Mouse (Mus musculus): ENCODE results near the gene Tiparp. TPM values are rescaled to one million over a fixed set of nuclear protein-coding genes. Genes with fewer than 3 reads are reported as not detected.

The Tiparp gene
- polyA plus RNA-seq, 1 experiment from 2014 or later: 33.9 TPM

GRCm38 (mm10) chr3:65562694-65563093 lies 34.5 kb downstream of the Tiparp start:
- WGBS (ENCODE audit: insufficient replicate concordance): 81% methylated on average over 3 of the region's 3 CpGs
- Histone ChIP-seq H3K36me3 (ENCODE audit: control insufficient read depth, insufficient read depth, low read length) (no peaks in the 10 kb centered on the region), H3K4me3 (ENCODE audit: low read depth, low read length) (no peak overlapping the region), H3K4me2 (no peak overlapping the region), H3K27me3 (ENCODE audit: control insufficient read depth, insufficient read depth, low read length) (no peaks in the 10 kb centered on the region), H3K4me1 (ENCODE audit: control insufficient read depth, insufficient read depth, low read length) (peaks cover 14% of the 10 kb centered on the region), H3K9ac (ENCODE audit: low read depth, low read length) (no peak overlapping the region), H3K27ac (ENCODE audit: low read depth, low read length) (no peak overlapping the region), H3K9me3 (replicated peaks; ENCODE audit: control insufficient read depth, low read length) (no peaks in the 10 kb centered on the region)
- ATAC-seq (replicated peaks; ENCODE audit: insufficient number of reproducible peaks, low FRiP score, low TSS enrichment): no peak

- no peak overlapping the region for H3K9ac ChIP-seq (ENCODE audit: low read depth, low read length)
- 34% methylated on average over 6 of the region's 6 CpGs for WGBS (ENCODE audit: insufficient replicate concordance)
- no peak for ATAC-seq (replicated peaks; ENCODE audit: insufficient number of reproducible peaks, low FRiP score, low TSS enrichment)
- H3K27me3 ChIP-seq (ENCODE audit: control insufficient read depth, insufficient read depth, low read length): no peaks in the 10 kb centered on the region
- H3K4me2 ChIP-seq: no peak overlapping the region
- no peak overlapping the region for H3K4me3 ChIP-seq (ENCODE audit: low read depth, low read length)
- peaks cover 11% of the 10 kb centered on the region for H3K4me1 ChIP-seq (ENCODE audit: control insufficient read depth, insufficient read depth, low read length)
- no peaks in the 10 kb centered on the region for H3K36me3 ChIP-seq (ENCODE audit: control insufficient read depth, insufficient read depth, low read length)
- no peaks in the 10 kb centered on the region for H3K9me3 ChIP-seq (replicated peaks; ENCODE audit: control insufficient read depth, low read length)
- no peak overlapping the region for H3K27ac ChIP-seq (ENCODE audit: low read depth, low read length)
These were observed 35.9 kb downstream of the Tiparp start for GRCm38 (mm10) chr3:65563926-65564624.

GRCm38 (mm10) chr3:65565632-65566300 lies 37.6 kb downstream of the Tiparp start:
- WGBS (ENCODE audit: insufficient replicate concordance): 55% methylated on average over 9 of the region's 9 CpGs
- Histone ChIP-seq H3K27ac (ENCODE audit: low read depth, low read length) (no peak overlapping the region), H3K4me3 (ENCODE audit: low read depth, low read length) (no peak overlapping the region), H3K36me3 (ENCODE audit: control insufficient read depth, insufficient read depth, low read length) (no peaks in the 10 kb centered on the region), H3K4me1 (ENCODE audit: control insufficient read depth, insufficient read depth, low read length) (peaks cover 15% of the 10 kb centered on the region), H3K9me3 (replicated peaks; ENCODE audit: control insufficient read depth, low read length) (no peaks in the 10 kb centered on the region), H3K27me3 (ENCODE audit: control insufficient read depth, insufficient read depth, low read length) (no peaks in the 10 kb centered on the region), H3K9ac (ENCODE audit: low read depth, low read length) (no peak overlapping the region), H3K4me2 (no peak overlapping the region)
- no peak for ATAC-seq (replicated peaks; ENCODE audit: insufficient number of reproducible peaks, low FRiP score, low TSS enrichment)

- no peak for ATAC-seq (replicated peaks; ENCODE audit: insufficient number of reproducible peaks, low FRiP score, low TSS enrichment)
- no peaks in the 10 kb centered on the region for H3K27me3 ChIP-seq (ENCODE audit: control insufficient read depth, insufficient read depth, low read length)
- H3K27ac ChIP-seq (ENCODE audit: low read depth, low read length): no peak overlapping the region
- H3K9me3 ChIP-seq (replicated peaks; ENCODE audit: control insufficient read depth, low read length): no peaks in the 10 kb centered on the region
- no peaks in the 10 kb centered on the region for H3K36me3 ChIP-seq (ENCODE audit: control insufficient read depth, insufficient read depth, low read length)
- H3K4me2 ChIP-seq: no peak overlapping the region
- H3K4me3 ChIP-seq (ENCODE audit: low read depth, low read length): no peak overlapping the region
- no peak overlapping the region for H3K9ac ChIP-seq (ENCODE audit: low read depth, low read length)
- H3K4me1 ChIP-seq (ENCODE audit: control insufficient read depth, insufficient read depth, low read length): peaks cover 11% of the 10 kb centered on the region; the same call in 1 of the 2 replicates
These were observed 41.7 kb downstream of the Tiparp start for GRCm38 (mm10) chr3:65569941-65570340.

- Histone ChIP-seq H3K4me1 (ENCODE audit: control insufficient read depth, insufficient read depth, low read length) (peaks cover 11% of the 10 kb centered on the region; the same call in 1 of the 2 replicates), H3K4me2 (no peak overlapping the region), H3K4me3 (ENCODE audit: low read depth, low read length) (no peak overlapping the region), H3K36me3 (ENCODE audit: control insufficient read depth, insufficient read depth, low read length) (no peaks in the 10 kb centered on the region), H3K9me3 (replicated peaks; ENCODE audit: control insufficient read depth, low read length) (no peaks in the 10 kb centered on the region), H3K9ac (ENCODE audit: low read depth, low read length) (no peak overlapping the region), H3K27ac (ENCODE audit: low read depth, low read length) (no peak overlapping the region), H3K27me3 (ENCODE audit: control insufficient read depth, insufficient read depth, low read length) (no peaks in the 10 kb centered on the region)
- ATAC-seq (replicated peaks; ENCODE audit: insufficient number of reproducible peaks, low FRiP score, low TSS enrichment): no peak
- 41% methylated on average over 3 of the region's 3 CpGs for WGBS (ENCODE audit: insufficient replicate concordance)
These were observed 45.3 kb downstream of the Tiparp start for GRCm38 (mm10) chr3:65573516-65573915.

GRCm38 (mm10) chr3:65577602-65578001 lies 49.4 kb downstream of the Tiparp start:
- Histone ChIP-seq H3K4me2 (no peak overlapping the region), H3K27ac (ENCODE audit: low read depth, low read length) (no peak overlapping the region), H3K36me3 (ENCODE audit: control insufficient read depth, insufficient read depth, low read length) (no peaks in the 10 kb centered on the region), H3K4me1 (ENCODE audit: control insufficient read depth, insufficient read depth, low read length) (no peaks in the 10 kb centered on the region), H3K4me3 (ENCODE audit: low read depth, low read length) (no peak overlapping the region), H3K9ac (ENCODE audit: low read depth, low read length) (no peak overlapping the region), H3K27me3 (ENCODE audit: control insufficient read depth, insufficient read depth, low read length) (no peaks in the 10 kb centered on the region), H3K9me3 (replicated peaks; ENCODE audit: control insufficient read depth, low read length) (no peaks in the 10 kb centered on the region)
- WGBS (ENCODE audit: insufficient replicate concordance): 75% methylated on average over 3 of the region's 3 CpGs
- no peak for ATAC-seq (replicated peaks; ENCODE audit: insufficient number of reproducible peaks, low FRiP score, low TSS enrichment)

GRCm38 (mm10) chr3:65579260-65579921 lies 51.2 kb downstream of the Tiparp start:
- H3K9me3 ChIP-seq (replicated peaks; ENCODE audit: control insufficient read depth, low read length): no peaks in the 10 kb centered on the region
- H3K4me3 ChIP-seq (ENCODE audit: low read depth, low read length): no peak overlapping the region
- no peaks in the 10 kb centered on the region for H3K4me1 ChIP-seq (ENCODE audit: control insufficient read depth, insufficient read depth, low read length)
- H3K4me2 ChIP-seq: no peak overlapping the region
- H3K27ac ChIP-seq (ENCODE audit: low read depth, low read length): no peak overlapping the region
- ATAC-seq (replicated peaks; ENCODE audit: insufficient number of reproducible peaks, low FRiP score, low TSS enrichment): no peak
- 57% methylated on average over 12 of the region's 12 CpGs for WGBS (ENCODE audit: insufficient replicate concordance)
- no peaks in the 10 kb centered on the region for H3K27me3 ChIP-seq (ENCODE audit: control insufficient read depth, insufficient read depth, low read length)
- H3K9ac ChIP-seq (ENCODE audit: low read depth, low read length): no peak overlapping the region
- H3K36me3 ChIP-seq (ENCODE audit: control insufficient read depth, insufficient read depth, low read length): no peaks in the 10 kb centered on the region

- Histone ChIP-seq H3K9ac (ENCODE audit: low read depth, low read length) (no peak overlapping the region), H3K9me3 (replicated peaks; ENCODE audit: control insufficient read depth, low read length) (no peaks in the 10 kb centered on the region), H3K4me3 (ENCODE audit: low read depth, low read length) (no peak overlapping the region), H3K27ac (ENCODE audit: low read depth, low read length) (no peak overlapping the region), H3K4me1 (ENCODE audit: control insufficient read depth, insufficient read depth, low read length) (peaks cover 2% of the 10 kb centered on the region; the same call in 1 of the 2 replicates), H3K36me3 (ENCODE audit: control insufficient read depth, insufficient read depth, low read length) (no peaks in the 10 kb centered on the region), H3K4me2 (no peak overlapping the region), H3K27me3 (ENCODE audit: control insufficient read depth, insufficient read depth, low read length) (no peaks in the 10 kb centered on the region)
- no peak for ATAC-seq (replicated peaks; ENCODE audit: insufficient number of reproducible peaks, low FRiP score, low TSS enrichment)
- WGBS (ENCODE audit: insufficient replicate concordance): 55% methylated on average over 4 of the region's 4 CpGs
These were observed 53.4 kb downstream of the Tiparp start for GRCm38 (mm10) chr3:65581596-65581995.

Data from heart, embryonic 11.5 days (tissue).